Mouse (Mus musculus) midbrain, embryonic 13.5 days (tissue): ENCODE data around the gene Tnn. TPM values are rescaled to one million over a fixed set of nuclear protein-coding genes. Genes with fewer than 3 reads are reported as not detected.
A peak's percentile ranks its signal among the peaks of the same experiment; 100 is the strongest.

ENCODE experiments used
- ATAC-seq: fragments of 200-750 bp; cut with Nextera tagmentation; 2 replicates; pipeline ENCODE4 v1.8.0; 2017; ENCODE audit warnings: mild to moderate bottlenecking, moderate TSS enrichment, moderate library complexity
- H3K27ac ChIP-seq: fragments of 300-500 bp; sonication (generic); 2 replicates; pipeline ENCODE4 v1.5.1; 2015; ENCODE audit warnings: inconsistent platforms, mild to moderate bottlenecking, moderate library complexity
- H3K27me3 ChIP-seq: fragments of 300-500 bp; sonication (generic); 2 replicates; pipeline ENCODE4 v1.6.1; 2015; ENCODE audit warnings: mild to moderate bottlenecking, inconsistent platforms
- H3K36me3 ChIP-seq: fragments of 300-500 bp; sonication (generic); 2 replicates; pipeline ENCODE4 v1.6.1; 2015; ENCODE audit warnings: mild to moderate bottlenecking, inconsistent platforms
- H3K4me1 ChIP-seq: fragments of 300-500 bp; sonication (generic); replicated peaks from 2 replicates; pipeline ENCODE4 v1.6.1; 2015; ENCODE audit warnings: inconsistent platforms
- H3K4me2 ChIP-seq: fragments of 300-500 bp; sonication (generic); replicated peaks from 2 replicates; pipeline ENCODE4 v1.6.1; 2015; ENCODE audit warnings: moderate library complexity, mild to moderate bottlenecking, inconsistent platforms
- H3K4me3 ChIP-seq: fragments of 300-500 bp; sonication (generic); replicated peaks from 2 replicates; pipeline ENCODE4 v1.5.1; 2015; ENCODE audit warnings: mild to moderate bottlenecking, inconsistent platforms
- H3K9ac ChIP-seq: fragments of 300-500 bp; sonication (generic); replicated peaks from 2 replicates; pipeline ENCODE4 v1.6.1; 2015; ENCODE audit warnings: mild to moderate bottlenecking, inconsistent platforms
- H3K9me3 ChIP-seq: fragments of 300-500 bp; sonication (generic); 2 replicates; pipeline ENCODE4 v1.6.1; 2016; ENCODE audit warnings: mild to moderate bottlenecking, inconsistent platforms
- WGBS: fragments of 180-500 bp; shearing (Covaris S2); methylation state at CpG from one replicate; pipeline ENCODE4 v1.1.7; 2015; 5-methylcytosine and 5-hydroxymethylcytosine counted together
- polyA plus RNA-seq: library from polyadenylated mRNA; unstranded; fragments of >200 nt; fragmentation: Nextera tagmentation; extraction: Ambion mirVana; gene quantifications from 2 replicates; pipeline ENCODE4 v1.2.1, GENCODE M21; 2015

Tnn gene
- polyA plus RNA-seq, 1 experiment from 2014 or later = 0.04 TPM

GRCm38 (mm10) chr1:160049131-160049880, 104.1 kb downstream of the Tnn start:
- no peak overlapping the region for H3K27ac ChIP-seq
- H3K4me2 ChIP-seq = no peak overlapping the region
- H3K27me3 ChIP-seq = peaks cover 5% of the 10 kb centered on the region; the same call in 1 of the 2 replicates
- no peaks in the 10 kb centered on the region for H3K9me3 ChIP-seq
- peaks cover 3% of the 10 kb centered on the region for H3K4me1 ChIP-seq
- H3K4me3 ChIP-seq = no peak overlapping the region
- no peak for ATAC-seq
- H3K9ac ChIP-seq = no peak overlapping the region
- WGBS = 85% methylated on average over 5 of the region's 5 CpGs
- H3K36me3 ChIP-seq = no peaks in the 10 kb centered on the region

GRCm38 (mm10) chr1:160047481-160047931, 105.9 kb downstream of the Tnn start:
- Histone ChIP-seq H3K9me3 (no peaks in the 10 kb centered on the region), H3K27ac (no peak overlapping the region), H3K9ac (no peak overlapping the region), H3K4me1 (peaks cover 7% of the 10 kb centered on the region), H3K27me3 (peaks cover 7% of the 10 kb centered on the region; the same call in 1 of the 2 replicates), H3K36me3 (no peaks in the 10 kb centered on the region), H3K4me3 (no peak overlapping the region), H3K4me2 (no peak overlapping the region)
- no peak for ATAC-seq
- 93% methylated on average over 7 of the region's 7 CpGs for WGBS

DNA sequence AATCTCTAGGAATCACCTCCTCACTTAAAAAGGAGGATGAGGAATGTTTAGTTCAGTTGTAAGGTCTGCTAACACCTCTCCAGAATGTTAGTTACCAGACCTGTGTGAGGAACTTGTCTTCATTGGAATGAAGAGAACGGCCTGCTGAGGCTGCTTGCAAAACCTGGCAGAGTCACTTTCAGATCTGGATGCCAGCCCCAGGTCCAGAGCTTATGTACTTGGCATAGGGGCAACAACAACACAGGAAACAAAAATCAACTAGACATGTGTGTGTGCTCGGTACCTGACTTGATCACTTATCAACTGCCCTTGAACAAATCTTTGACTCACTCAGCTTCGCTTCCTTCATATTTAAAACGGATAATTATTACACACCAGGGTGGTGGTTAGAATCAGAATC, 106.6 kb downstream of the Tnn start:
- Histone ChIP-seq H3K4me1 (peaks cover 7% of the 10 kb centered on the region), H3K4me3 (no peak overlapping the region), H3K36me3 (no peaks in the 10 kb centered on the region), H3K27ac (no peak overlapping the region), H3K4me2 (no peak overlapping the region), H3K9ac (no peak overlapping the region), H3K9me3 (no peaks in the 10 kb centered on the region), H3K27me3 (peaks cover 7% of the 10 kb centered on the region; the same call in 1 of the 2 replicates)
- ATAC-seq = no peak
- WGBS = 88% methylated on average over 4 of the region's 4 CpGs

DNA sequence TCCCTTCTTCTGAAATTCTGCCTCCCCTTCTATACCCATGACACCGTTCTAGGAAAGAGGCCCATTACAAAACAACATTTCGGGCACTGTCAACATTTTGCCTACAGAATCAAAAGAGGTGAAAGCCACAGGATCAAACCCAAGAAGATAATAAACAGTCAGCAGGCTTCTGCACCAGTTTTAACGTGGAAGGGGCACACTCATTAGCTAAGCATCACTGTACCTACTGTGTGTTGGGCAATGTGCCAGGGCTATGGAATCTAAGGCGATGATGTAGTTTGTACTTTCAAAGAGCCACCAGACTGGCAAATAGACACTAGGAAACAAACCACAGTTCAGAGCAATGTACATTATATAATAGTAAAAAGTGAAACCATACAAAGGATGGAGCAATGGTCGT, 107.4 kb downstream of the Tnn start:
- Histone ChIP-seq H3K27ac (no peak overlapping the region), H3K27me3 (peaks cover 7% of the 10 kb centered on the region; the same call in 1 of the 2 replicates), H3K4me1 (peaks cover 7% of the 10 kb centered on the region), H3K36me3 (no peaks in the 10 kb centered on the region), H3K9ac (no peak overlapping the region), H3K4me3 (no peak overlapping the region), H3K9me3 (no peaks in the 10 kb centered on the region), H3K4me2 (no peak overlapping the region)
- no peak for ATAC-seq
- 89% methylated on average over 5 of the region's 5 CpGs for WGBS

DNA sequence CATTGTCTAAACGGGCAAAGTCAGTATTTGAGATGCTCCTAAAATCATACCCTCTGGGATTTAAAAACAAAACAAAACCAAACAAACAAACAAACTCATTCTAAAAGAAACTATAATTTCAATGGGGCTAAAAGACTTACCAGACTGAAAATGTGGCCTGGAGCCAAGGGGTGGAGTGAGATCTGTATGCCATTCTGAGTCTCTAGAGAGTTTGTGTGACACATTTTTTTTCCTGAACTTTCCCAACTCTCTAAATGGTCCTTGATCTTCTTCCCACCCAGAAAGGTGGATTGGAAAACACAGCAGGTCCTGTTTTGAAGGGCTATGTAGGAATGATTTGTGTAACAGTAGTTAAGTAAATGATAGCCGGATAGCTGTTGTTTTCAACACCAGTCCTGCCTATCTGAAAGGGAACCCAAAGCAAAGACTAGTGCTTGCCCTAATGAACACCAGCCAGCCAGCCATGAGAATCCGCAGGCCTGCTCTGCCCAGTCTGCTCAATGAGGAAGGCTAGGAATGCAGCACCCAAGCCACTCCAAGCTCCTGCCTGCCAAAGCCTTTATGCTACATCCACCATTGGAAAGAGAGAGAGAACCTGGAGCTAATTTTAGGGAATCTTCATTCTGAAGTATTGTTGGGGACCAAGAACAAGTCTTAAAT, 108.2 kb downstream of the Tnn start:
- no peak for ATAC-seq
- Histone ChIP-seq H3K9ac (no peak overlapping the region), H3K4me3 (no peak overlapping the region), H3K4me1 (peaks cover 7% of the 10 kb centered on the region), H3K27me3 (peaks cover 7% of the 10 kb centered on the region; the same call in 1 of the 2 replicates), H3K4me2 (no peak overlapping the region), H3K36me3 (no peaks in the 10 kb centered on the region), H3K9me3 (no peaks in the 10 kb centered on the region), H3K27ac (no peak overlapping the region)
- WGBS = 75% methylated on average over 3 of the region's 3 CpGs

- WGBS = 3% methylated on average over 33 of the region's 33 CpGs
- Histone ChIP-seq H3K27ac (no peak within 1 kb of the TSS), H3K4me1 (peaks cover 7% of the 10 kb centered on the region), H3K27me3 (peaks cover 7% of the 10 kb centered on the region; the same call in 1 of the 2 replicates), H3K4me3 (peak within 1 kb of the TSS; percentile 37), H3K9me3 (no peaks in the 10 kb centered on the region), H3K36me3 (no peaks in the 10 kb centered on the region), H3K9ac (peak within 1 kb of the TSS; percentile 36; the same call in 1 of the 2 replicates), H3K4me2 (peak within 1 kb of the TSS; percentile 62)
- peak; percentile 40; the same call in 1 of the 2 replicates for ATAC-seq
These were observed 109.0 kb downstream of the Tnn start, which contains the start of gene 4930523C07Rik for GRCm38 (mm10) chr1:160044237-160045021. TSS of gene 4930523C07Rik (plus strand) at chr1:160044382.

GRCm38 (mm10) chr1:160043271-160043975, 110.0 kb downstream of the Tnn start:
- Histone ChIP-seq H3K4me3 (no peak overlapping the region), H3K4me2 (no peak overlapping the region), H3K27ac (no peak overlapping the region), H3K36me3 (no peaks in the 10 kb centered on the region), H3K9ac (no peak overlapping the region), H3K27me3 (peaks cover 7% of the 10 kb centered on the region; the same call in 1 of the 2 replicates), H3K9me3 (no peaks in the 10 kb centered on the region), H3K4me1 (peaks cover 7% of the 10 kb centered on the region)
- no peak for ATAC-seq
- 91% methylated on average over 13 of the region's 13 CpGs for WGBS

DNA sequence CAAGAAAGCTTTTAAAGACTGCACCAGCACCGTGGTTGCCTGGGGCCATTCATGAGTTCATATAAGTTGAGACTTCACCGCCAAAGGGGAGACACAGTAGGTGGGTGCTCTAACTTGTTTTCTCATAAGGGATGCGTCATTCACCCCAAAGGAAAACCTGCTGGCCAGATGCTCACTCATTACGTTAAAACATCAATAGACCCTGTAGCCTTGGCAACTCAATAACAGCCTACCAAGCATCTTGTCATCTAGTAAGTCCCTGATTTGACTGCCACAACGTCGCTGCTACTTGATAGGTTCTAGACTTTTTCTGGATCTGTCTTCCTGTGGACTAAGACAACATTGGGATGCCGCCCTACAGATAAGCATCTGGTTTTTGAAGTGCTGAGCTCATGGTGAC, 111.0 kb downstream of the Tnn start:
- Histone ChIP-seq H3K4me1 (peaks cover 7% of the 10 kb centered on the region), H3K36me3 (no peaks in the 10 kb centered on the region), H3K4me3 (no peak overlapping the region), H3K9me3 (no peaks in the 10 kb centered on the region), H3K27me3 (peaks cover 7% of the 10 kb centered on the region; the same call in 1 of the 2 replicates), H3K9ac (no peak overlapping the region), H3K4me2 (no peak overlapping the region), H3K27ac (no peak overlapping the region)
- 76% methylated on average over 7 of the region's 7 CpGs for WGBS
- no peak for ATAC-seq

- no peak overlapping the region for H3K4me3 ChIP-seq
- H3K9me3 ChIP-seq = no peaks in the 10 kb centered on the region
- H3K36me3 ChIP-seq = no peaks in the 10 kb centered on the region
- peaks cover 7% of the 10 kb centered on the region for H3K4me1 ChIP-seq
- no peak overlapping the region for H3K27ac ChIP-seq
- ATAC-seq = no peak
- no peak overlapping the region for H3K4me2 ChIP-seq
- H3K9ac ChIP-seq = no peak overlapping the region
- H3K27me3 ChIP-seq = peaks cover 7% of the 10 kb centered on the region; the same call in 1 of the 2 replicates
- 93% methylated on average over 7 of the region's 7 CpGs for WGBS
These were observed 112.1 kb downstream of the Tnn start for GRCm38 (mm10) chr1:160041264-160041775.

DNA sequence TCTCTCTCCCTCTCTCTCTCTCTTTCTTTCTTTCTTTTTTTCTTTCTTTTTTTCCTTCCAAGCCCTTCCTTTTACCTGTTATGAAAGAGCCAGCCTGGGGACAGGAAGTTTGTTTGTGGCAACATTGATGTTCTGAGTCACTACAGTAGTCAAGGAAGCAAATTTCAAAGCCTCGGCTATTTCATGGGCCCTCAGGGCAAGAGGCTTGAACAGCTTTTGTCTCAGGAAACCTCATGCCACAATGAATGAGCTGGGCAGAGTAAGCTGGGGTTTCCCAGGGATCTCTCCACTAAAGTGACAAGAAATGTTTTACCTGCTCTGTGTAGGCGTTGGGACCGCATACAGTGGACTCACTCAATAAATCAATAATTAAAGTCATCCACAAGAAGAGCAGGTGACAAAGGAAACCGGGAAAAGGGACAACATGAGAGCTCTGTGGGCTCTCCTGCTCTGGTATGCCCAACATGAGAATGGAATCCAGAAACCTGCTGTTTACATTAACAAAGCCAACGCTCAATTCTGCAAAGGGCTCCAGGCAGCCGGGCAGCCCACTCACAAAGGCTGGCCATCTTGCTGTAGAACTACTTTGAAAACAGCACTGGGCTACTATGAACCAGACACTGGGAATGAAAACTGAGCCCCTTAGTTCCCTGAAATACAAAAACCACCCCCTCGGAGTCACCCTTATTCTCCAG, 113.3 kb downstream of the Tnn start:
- no peak overlapping the region for H3K9ac ChIP-seq
- 68% methylated on average over 7 of the region's 7 CpGs for WGBS
- H3K27me3 ChIP-seq = peaks cover 7% of the 10 kb centered on the region; the same call in 1 of the 2 replicates
- no peak overlapping the region for H3K27ac ChIP-seq
- no peak overlapping the region for H3K4me3 ChIP-seq
- H3K4me2 ChIP-seq = no peak overlapping the region
- no peaks in the 10 kb centered on the region for H3K36me3 ChIP-seq
- no peak for ATAC-seq
- H3K4me1 ChIP-seq = peaks cover 7% of the 10 kb centered on the region
- no peaks in the 10 kb centered on the region for H3K9me3 ChIP-seq
